Mouse (Mus musculus) bone marrow macrophage, adult 2 months (primary cell): ENCODE measurements around the gene Usp1.

Source experiments
- CTCF ChIP-seq: IDR thresholded peaks from 2 replicates; pipeline ENCODE4 v1.5.1; 2012; ENCODE audit warnings: low read depth, mild to moderate bottlenecking, low read length, moderate library complexity
- POLR2A ChIP-seq: IDR thresholded peaks from 2 replicates; pipeline ENCODE4 v1.6.1; 2012; ENCODE audit warnings: mild to moderate bottlenecking, low read depth, low read length, borderline replicate concordance

- no peak for TF ChIP-seq CTCF
- no peak for TF ChIP-seq POLR2A
Observed at GRCm38 (mm10) chr4:98918204-98918603, 5.4 kb upstream of the Usp1 start.
